In the genomic region with DNA sequence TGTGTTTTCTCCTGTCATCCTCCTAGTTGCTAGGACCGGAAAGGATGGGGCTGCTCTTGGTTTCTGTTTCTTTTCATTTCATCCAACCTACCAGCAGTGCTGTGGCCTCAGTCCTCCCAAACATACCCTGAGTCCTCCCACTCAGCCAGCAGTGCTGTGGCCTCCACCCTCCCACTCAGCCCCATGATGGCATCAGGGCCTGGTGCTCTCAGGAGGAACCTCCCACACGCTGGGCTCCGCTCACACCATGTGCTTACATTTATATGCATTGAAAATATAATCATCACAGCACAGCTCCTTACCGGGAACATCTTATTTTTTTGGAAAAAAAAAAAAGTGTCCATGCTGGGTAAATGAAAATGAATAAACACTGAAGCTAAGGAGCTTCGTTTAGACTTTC, we compare ENCODE assay signal across 14 mouse cellular contexts. TPM values are rescaled to one million over a fixed set of nuclear protein-coding genes. Genes with fewer than 3 reads are reported as not detected.
A peak's percentile ranks its signal among the peaks of the same experiment; 100 is the strongest.
DNase-seq lines count a peak whose midpoint lies in the region; TF ChIP-seq lines count a peak whose summit lies in the region.
"Had no signal": no experiment of that assay in that cellular context is flagged by ENCODE, and none has a peak within 500 bp of the region (broad histone marks: within the 10 kb centered on the region; RNA-seq: fewer than 3 reads in every experiment).

No protein-coding gene starts in this region.

- H3K4me3 ChIP-seq in layer of hippocampus, adult 2 months, result no peak overlapping the region
- H3K4me3 ChIP-seq in left cerebral cortex, adult 2 months, result no peak overlapping the region
- H3K4me3 ChIP-seq: midbrain, embryonic 13.5 days had no signal

- no peak for TF ChIP-seq CTCF in layer of hippocampus, adult 2 months (conservative IDR thresholded peaks at IDR 0.05)
- TF ChIP-seq CTCF in left cerebral cortex, adult 2 months (IDR thresholded peaks at IDR 0.05), result no peak

- peak; percentile 67 to 77 for DNase-seq in layer of hippocampus, adult 2 months (ENCODE audit: low spot score in 2 of 2)
- DNase-seq in layer of hippocampus, adult 9-10 months (ENCODE audit: low spot score), result no peak
- peak; percentile 41 to 74 for DNase-seq in frontal cortex, postnatal 10 days (ENCODE audit: low spot score in 2 of 2)
- peak; percentile 77 to 81 for DNase-seq in left cerebral cortex, adult 2 months (ENCODE audit: extremely low spot score in 1 of 2, low spot score in 2 of 2)
- peak; percentile 70 for DNase-seq in right cerebral cortex, postnatal 14 days
- DNase-seq in adrenal gland, adult 18-20 months (ENCODE audit: low spot score in 2 of 2), result no peak
- no peak for DNase-seq in urinary bladder, postnatal 36 days (ENCODE audit: low spot score in 2 of 2)
- DNase-seq: adrenal gland, postnatal 36 days; cerebellum, postnatal 10 days; liver; lung, adult 18-20 months; lung, postnatal 36 days had no signal

- H3K27ac ChIP-seq in layer of hippocampus, adult 2 months, result peak overlapping the region; percentile 94
- H3K27ac ChIP-seq in left cerebral cortex, adult 2 months, result peak overlapping the region; percentile 63
- H3K27ac ChIP-seq: midbrain, embryonic 13.5 days had no signal

- intact Hi-C loops in left cerebral cortex, adult 2 months (cut with DNase I), result loop anchor here (2.0 kb wide), 2 partner anchors 18 to 38 kb away; no protein-coding TSS in a partner anchor

RNA-seq across cellular contexts. Expression of gene Add2, which starts 20.0 kb away (rescaled TPM):
- 100 to 1,000 TPM; 277 to 286 TPM for total RNA-seq in layer of hippocampus, adult 2 months (2021)
- total RNA-seq in left cerebral cortex, adult 2 months (2021), result 100 to 1,000 TPM; 222 to 223 TPM
- total RNA-seq in adrenal gland, adult 18-20 months (2021), result under 1 TPM; 0.80 to 0.90 TPM

RNA-seq across cellular contexts. Expression of gene Figla, which starts 32.5 kb away (rescaled TPM):
- total RNA-seq in layer of hippocampus, adult 2 months (2021), result not detected
- total RNA-seq in left cerebral cortex, adult 2 months (2021), result not detected
- not detected for total RNA-seq in adrenal gland, adult 18-20 months (2021)
- total RNA-seq: adrenal gland, postnatal 36 days; hematopoietic stem cell, adult 5-6 weeks had no signal

Comparison
In these comparisons a context has a peak if more than half of its experiments do, and no peak if none do; other contexts are left out.
1. DNase-seq: peak in layer of hippocampus, adult 2 months (2 of 2), frontal cortex, postnatal 10 days (2 of 2), left cerebral cortex, adult 2 months (2 of 2) and right cerebral cortex, postnatal 14 days (single experiment); none in layer of hippocampus, adult 9-10 months (single experiment), adrenal gland, adult 18-20 months (0 of 2) and urinary bladder, postnatal 36 days (0 of 2).
2. RNA of gene Add2, which starts 20.0 kb away (total RNA-seq): 277 to 286 TPM in layer of hippocampus, adult 2 months and 222 to 223 TPM in left cerebral cortex, adult 2 months; 0.80 to 0.90 TPM in adrenal gland, adult 18-20 months; every median in the first group is over 100 times any median in the second.